Mouse (Mus musculus) neural tube, embryonic 14.5 days (tissue): ENCODE measurements around the gene Pitpnb. TPM values are rescaled to one million over a fixed set of nuclear protein-coding genes. Genes with fewer than 3 reads are reported as not detected.

Source experiments
- ATAC-seq: fragments of 200-750 bp; cut with Nextera tagmentation; 2 replicates; pipeline ENCODE4 v1.8.0; 2017; ENCODE audit warnings: low read depth, mild to moderate bottlenecking, moderate TSS enrichment, moderate library complexity
- H3K27ac ChIP-seq: fragments of 300-500 bp; sonication (generic); 2 replicates; pipeline ENCODE4 v1.5.1; 2014; ENCODE audit warnings: low read depth, mild to moderate bottlenecking, control low read depth, low read length, moderate library complexity, mixed read lengths
- H3K27me3 ChIP-seq: fragments of 300-500 bp; sonication (generic); 2 replicates; pipeline ENCODE4 v1.6.1; 2014; ENCODE audit warnings: low read length; ENCODE audit not compliant: control insufficient read depth, insufficient read depth
- H3K36me3 ChIP-seq: fragments of 300-500 bp; sonication (generic); 2 replicates; pipeline ENCODE4 v1.6.1; 2014; ENCODE audit warnings: low read length, mixed read lengths; ENCODE audit not compliant: control insufficient read depth, insufficient read depth
- H3K4me1 ChIP-seq: fragments of 300-500 bp; sonication (generic); 2 replicates; pipeline ENCODE4 v1.6.1; 2014; ENCODE audit warnings: low read length; ENCODE audit not compliant: control insufficient read depth, insufficient read depth
- H3K4me2 ChIP-seq: fragments of 300-500 bp; sonication (generic); 2 replicates; pipeline ENCODE4 v1.6.1; 2014; ENCODE audit warnings: mild to moderate bottlenecking, low read depth, low read length, control low read depth
- H3K4me3 ChIP-seq: fragments of 300-500 bp; sonication (generic); 2 replicates; pipeline ENCODE4 v1.5.1; 2014; ENCODE audit warnings: low read depth, low read length, control low read depth, mixed read lengths
- H3K9ac ChIP-seq: fragments of 300-500 bp; sonication (generic); replicated peaks from 2 replicates; pipeline ENCODE4 v1.6.1; 2014; ENCODE audit warnings: low read depth, mild to moderate bottlenecking, control low read depth, low read length, mixed read lengths
- H3K9me3 ChIP-seq: fragments of 300-500 bp; sonication (generic); 2 replicates; pipeline ENCODE4 v1.6.1; 2016; ENCODE audit warnings: low read length; ENCODE audit not compliant: control insufficient read depth
- WGBS: fragments of 180-500 bp; shearing (Covaris S2); extraction: QIAGEN DNeasy Blood & Tissue Kit; methylation state at CpG from one replicate; pipeline ENCODE4 v1.1.7; 2014; 5-methylcytosine and 5-hydroxymethylcytosine counted together
- polyA plus RNA-seq: library from polyadenylated mRNA; unstranded; fragments of >200 nt; fragmentation: Nextera tagmentation; extraction: Ambion mirVana; gene quantifications from 2 replicates; pipeline ENCODE4 v1.2.1, GENCODE M21; 2014

Pitpnb gene
- polyA plus RNA-seq, 1 experiment from 2014 or later: 109 TPM

DNA sequence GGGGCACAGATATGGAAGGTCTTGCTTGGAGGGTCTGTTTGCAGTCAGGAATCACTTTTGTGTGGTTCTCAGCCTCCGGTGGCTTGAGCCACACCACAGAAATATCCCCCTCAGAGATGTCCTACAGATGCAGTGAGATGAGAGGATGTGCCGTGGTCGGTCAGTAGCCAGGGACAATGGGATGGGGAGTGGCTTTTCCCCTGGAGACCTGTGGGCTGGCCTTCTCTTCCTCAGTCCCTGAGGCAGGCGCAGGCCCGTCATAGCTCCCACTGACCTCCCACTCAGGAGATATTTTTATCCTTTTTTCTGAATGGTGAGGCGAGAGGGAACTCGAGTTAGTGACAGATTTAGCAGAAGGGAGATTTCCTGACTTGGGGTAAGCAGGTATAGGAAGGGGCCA is 99.2 kb downstream of the Pitpnb start:
- Histone ChIP-seq H3K27me3 (no peaks in the 10 kb centered on the region), H3K4me3 (no peak overlapping the region), H3K4me1 (peaks cover 63% of the 10 kb centered on the region), H3K9me3 (no peaks in the 10 kb centered on the region), H3K9ac (no peak overlapping the region), H3K4me2 (no peak overlapping the region), H3K27ac (no peak overlapping the region), H3K36me3 (no peaks in the 10 kb centered on the region)
- 41% methylated on average over 7 of the region's 7 CpGs for WGBS
- no peak for ATAC-seq

GRCm38 (mm10) chr5:111431007-111431730 is 100.6 kb downstream of the Pitpnb start:
- H3K27me3 ChIP-seq: no peaks in the 10 kb centered on the region
- no peak overlapping the region for H3K4me3 ChIP-seq
- ATAC-seq: no peak
- 43% methylated on average over 11 of the region's 11 CpGs for WGBS
- H3K27ac ChIP-seq: no peak overlapping the region
- peaks cover 58% of the 10 kb centered on the region for H3K4me1 ChIP-seq
- no peak overlapping the region for H3K4me2 ChIP-seq
- H3K9ac ChIP-seq: no peak overlapping the region
- no peaks in the 10 kb centered on the region for H3K9me3 ChIP-seq
- H3K36me3 ChIP-seq: no peaks in the 10 kb centered on the region

DNA sequence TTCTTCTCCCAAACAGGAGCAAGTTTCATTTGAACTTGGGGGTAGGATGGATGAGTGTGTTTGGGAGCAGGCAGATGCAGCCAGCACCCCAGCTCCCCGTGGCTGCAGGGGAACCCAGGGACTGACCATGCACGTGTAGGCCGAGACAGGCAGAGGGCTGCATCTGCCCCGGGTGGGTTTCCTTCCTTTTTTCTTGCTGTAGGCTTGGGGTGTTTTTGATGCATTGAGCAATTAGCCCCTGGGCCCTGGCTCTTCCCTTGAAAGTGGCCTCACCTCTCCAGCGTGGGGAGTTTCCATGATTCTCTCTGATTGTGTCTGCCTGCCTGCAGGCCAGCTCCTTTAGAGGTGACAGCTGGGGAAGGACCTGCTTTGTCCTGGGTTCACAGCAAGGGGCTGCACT is 102.3 kb downstream of the Pitpnb start:
- Histone ChIP-seq H3K4me3 (no peak overlapping the region), H3K9ac (no peak overlapping the region), H3K27me3 (no peaks in the 10 kb centered on the region), H3K4me2 (no peak overlapping the region), H3K9me3 (no peaks in the 10 kb centered on the region), H3K27ac (no peak overlapping the region), H3K4me1 (peaks cover 47% of the 10 kb centered on the region), H3K36me3 (no peaks in the 10 kb centered on the region)
- WGBS: 26% methylated on average over 5 of the region's 5 CpGs
- no peak for ATAC-seq

DNA sequence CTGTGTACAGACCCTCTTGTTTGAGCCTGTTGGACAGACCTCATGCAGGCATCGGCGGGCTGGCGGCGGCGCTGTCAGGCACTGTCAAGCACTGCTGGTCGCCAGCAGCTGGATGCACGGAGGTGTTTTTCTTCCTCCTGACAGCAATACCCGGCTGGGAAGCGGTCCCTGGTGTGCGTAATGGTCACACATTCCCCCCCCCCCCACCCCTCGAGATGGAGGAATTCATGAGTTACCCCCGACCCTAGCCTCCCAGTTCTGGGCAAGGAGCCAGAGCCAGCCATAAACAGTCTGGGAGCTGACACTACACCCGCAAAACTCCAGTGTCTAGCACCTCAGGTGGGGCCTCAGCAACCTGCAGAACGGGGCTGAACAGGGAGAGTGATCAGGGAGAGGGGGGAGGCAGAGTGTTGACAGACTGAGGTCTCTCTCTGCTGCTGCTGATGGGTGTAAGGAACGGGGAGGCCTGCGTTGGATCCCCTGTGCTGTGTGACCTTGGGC is 103.8 kb downstream of the Pitpnb start:
- Histone ChIP-seq H3K4me3 (no peak overlapping the region), H3K9me3 (no peaks in the 10 kb centered on the region), H3K9ac (no peak overlapping the region), H3K4me1 (peaks cover 41% of the 10 kb centered on the region), H3K27ac (no peak overlapping the region), H3K27me3 (no peaks in the 10 kb centered on the region), H3K36me3 (no peaks in the 10 kb centered on the region), H3K4me2 (no peak overlapping the region)
- ATAC-seq: peak; percentile 59
- 10% methylated on average over 16 of the region's 16 CpGs for WGBS

DNA sequence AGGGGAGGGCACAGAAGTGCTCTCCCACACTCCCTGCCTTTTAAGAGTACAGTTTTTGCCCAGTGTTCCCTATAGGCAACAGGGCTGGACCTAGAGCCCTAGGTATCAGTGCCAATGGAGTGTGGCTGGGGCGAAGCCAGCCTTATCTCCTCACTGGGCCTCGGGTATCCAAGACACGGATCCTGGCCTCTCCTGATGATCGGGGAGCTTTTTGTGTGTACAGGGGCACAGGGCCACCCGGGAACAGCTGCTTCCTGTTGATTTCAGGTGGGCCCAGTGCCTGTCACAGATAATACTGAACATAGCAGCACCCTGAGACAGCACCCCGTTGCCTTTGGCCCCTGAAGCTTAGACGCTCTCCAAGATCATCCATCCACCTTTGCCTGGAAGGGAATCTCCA is 105.7 kb downstream of the Pitpnb start:
- Histone ChIP-seq H3K9me3 (no peaks in the 10 kb centered on the region), H3K27me3 (no peaks in the 10 kb centered on the region), H3K27ac (no peak overlapping the region), H3K36me3 (no peaks in the 10 kb centered on the region), H3K4me2 (no peak overlapping the region), H3K9ac (0 out of 2 replicates have a peak overlapping the region, but pooled peaks have one; percentile 16), H3K4me1 (peaks cover 31% of the 10 kb centered on the region), H3K4me3 (no peak overlapping the region)
- no peak for ATAC-seq
- WGBS: 91% methylated on average over 7 of the region's 7 CpGs

GRCm38 (mm10) chr5:111437205-111437604 is 106.6 kb downstream of the Pitpnb start:
- no peak overlapping the region for H3K27ac ChIP-seq
- no peaks in the 10 kb centered on the region for H3K27me3 ChIP-seq
- H3K4me3 ChIP-seq: no peak overlapping the region
- no peak overlapping the region for H3K9ac ChIP-seq
- peaks cover 26% of the 10 kb centered on the region; the same call in 1 of the 2 replicates for H3K4me1 ChIP-seq
- no peak for ATAC-seq
- no peak overlapping the region for H3K4me2 ChIP-seq
- no peaks in the 10 kb centered on the region for H3K9me3 ChIP-seq
- WGBS: 68% methylated on average over 7 of the region's 7 CpGs
- H3K36me3 ChIP-seq: no peaks in the 10 kb centered on the region

Other genes with a start within 250 kb of the Pitpnb start
- gene Mn1, start 86.6 kb downstream of the Pitpnb start, polyA plus RNA-seq: 18.6 and 19.2 TPM in 2 replicates